Mouse (Mus musculus) embryonic facial prominence, embryonic 11.5 days (tissue): Measurements from ENCODE around the gene Tirap. TPM values are rescaled to one million over a fixed set of nuclear protein-coding genes. Genes with fewer than 3 reads are reported as not detected.
A peak's percentile ranks its signal among the peaks of the same experiment; 100 is the strongest.

Source experiments
- ATAC-seq: fragments of 200-750 bp; cut with Nextera tagmentation; replicated peaks from 2 replicates; pipeline ENCODE4 v1.8.0; 2017; ENCODE audit warnings: low read depth; ENCODE audit not compliant: insufficient number of reproducible peaks, low FRiP score, low TSS enrichment
- DNase-seq: peaks from one replicate; pipeline ENCODE4 v3.0.0-alpha.2; 2015; ENCODE audit warnings: low spot score
- H3K27ac ChIP-seq: fragments of 300-500 bp; sonication (generic); replicated peaks from 2 replicates; pipeline ENCODE4 v1.5.1; 2014; ENCODE audit warnings: mild to moderate bottlenecking, low read depth, low read length, control low read depth
- H3K27me3 ChIP-seq: fragments of 300-500 bp; sonication (generic); 2 replicates; pipeline ENCODE4 v1.6.1; 2014; ENCODE audit warnings: mild to moderate bottlenecking, low read length, moderate library complexity, mixed read lengths; ENCODE audit not compliant: control insufficient read depth, insufficient read depth
- H3K36me3 ChIP-seq: fragments of 300-500 bp; sonication (generic); replicated peaks from 2 replicates; pipeline ENCODE4 v1.6.1; 2014; ENCODE audit warnings: low read depth, mild to moderate bottlenecking, low read length, moderate library complexity, mixed read lengths; ENCODE audit not compliant: control insufficient read depth, insufficient read depth
- H3K4me1 ChIP-seq: fragments of 300-500 bp; sonication (generic); 2 replicates; pipeline ENCODE4 v1.6.1; 2014; ENCODE audit warnings: low read length, mixed read lengths; ENCODE audit not compliant: control insufficient read depth, insufficient read depth
- H3K4me2 ChIP-seq: fragments of 300-500 bp; sonication (generic); 2 replicates; pipeline ENCODE4 v1.6.1; 2014; ENCODE audit warnings: low read depth, mild to moderate bottlenecking, control low read depth, low read length, moderate library complexity
- H3K4me3 ChIP-seq: fragments of 300-500 bp; sonication (generic); 2 replicates; pipeline ENCODE4 v1.5.1; 2014; ENCODE audit warnings: low read depth, low read length, control low read depth
- H3K9ac ChIP-seq: fragments of 300-500 bp; sonication (generic); replicated peaks from 2 replicates; pipeline ENCODE4 v1.6.1; 2014; ENCODE audit warnings: mild to moderate bottlenecking, control low read depth, low read length
- H3K9me3 ChIP-seq: fragments of 300-500 bp; sonication (generic); replicated peaks from 2 replicates; pipeline ENCODE4 v1.6.1; 2016; ENCODE audit warnings: mild to moderate bottlenecking, low read length, inconsistent platforms, mixed read lengths; ENCODE audit not compliant: control insufficient read depth
- WGBS: fragments of 180-500 bp; shearing (Covaris S2); extraction: QIAGEN DNeasy Blood & Tissue Kit; methylation state at CpG from one replicate; pipeline ENCODE4 v1.1.7; 2014; 5-methylcytosine and 5-hydroxymethylcytosine counted together
- polyA plus RNA-seq: library from polyadenylated mRNA; unstranded; fragments of >200 nt; fragmentation: Nextera tagmentation; extraction: Ambion mirVana; gene quantifications from 2 replicates; pipeline ENCODE4 v1.2.1, GENCODE M21; 2014

The Tirap gene
- polyA plus RNA-seq, 1 experiment from 2014 or later = 15.3 TPM

GRCm38 (mm10) chr9:35166144-35166797 lies 33.8 kb downstream of the Tirap start:
- DNase-seq (peak; percentile 74), ATAC-seq (0 out of 2 replicates have a peak, but pooled peaks have one; percentile 68)
- Histone ChIP-seq H3K36me3 (no peaks in the 10 kb centered on the region), H3K4me3 (no peak overlapping the region), H3K27me3 (no peaks in the 10 kb centered on the region), H3K9ac (no peak overlapping the region), H3K4me1 (no peaks in the 10 kb centered on the region), H3K9me3 (no peaks in the 10 kb centered on the region), H3K4me2 (no peak overlapping the region), H3K27ac (no peak overlapping the region)
- WGBS = 18% methylated on average over 3 of the region's 3 CpGs

GRCm38 (mm10) chr9:35164142-35164874 lies 35.8 kb downstream of the Tirap start:
- H3K4me3 ChIP-seq = no peak overlapping the region
- no peak overlapping the region for H3K4me2 ChIP-seq
- DNase-seq (no peak), ATAC-seq (no peak)
- H3K4me1 ChIP-seq = no peaks in the 10 kb centered on the region
- no peaks in the 10 kb centered on the region for H3K36me3 ChIP-seq
- H3K27ac ChIP-seq = no peak overlapping the region
- no peaks in the 10 kb centered on the region for H3K9me3 ChIP-seq
- H3K9ac ChIP-seq = no peak overlapping the region
- H3K27me3 ChIP-seq = no peaks in the 10 kb centered on the region
- WGBS = 81% methylated on average over 5 of the region's 5 CpGs

- H3K4me1 ChIP-seq = no peaks in the 10 kb centered on the region
- no peak overlapping the region for H3K4me2 ChIP-seq
- no peak overlapping the region for H3K27ac ChIP-seq
- H3K36me3 ChIP-seq = no peaks in the 10 kb centered on the region
- no peak for DNase-seq
- H3K27me3 ChIP-seq = no peaks in the 10 kb centered on the region
- no peaks in the 10 kb centered on the region for H3K9me3 ChIP-seq
- no peak overlapping the region for H3K9ac ChIP-seq
- WGBS = 93% methylated on average over 11 of the region's 11 CpGs
- no peak overlapping the region for H3K4me3 ChIP-seq
- no peak for ATAC-seq
Measured at GRCm38 (mm10) chr9:35163011-35163690, 36.9 kb downstream of the Tirap start.

- no peak for ATAC-seq
- Histone ChIP-seq H3K36me3 (no peaks in the 10 kb centered on the region), H3K9me3 (no peaks in the 10 kb centered on the region), H3K27me3 (no peaks in the 10 kb centered on the region), H3K4me1 (no peaks in the 10 kb centered on the region), H3K27ac (no peak overlapping the region), H3K4me2 (no peak overlapping the region), H3K4me3 (no peak overlapping the region), H3K9ac (no peak overlapping the region)
- no peak for DNase-seq
- WGBS = 88% methylated on average over 7 of the region's 7 CpGs
Measured at GRCm38 (mm10) chr9:35161721-35162120, 38.4 kb downstream of the Tirap start.

GRCm38 (mm10) chr9:35160662-35161061 lies 39.4 kb downstream of the Tirap start:
- ATAC-seq (no peak), DNase-seq (no peak)
- Histone ChIP-seq H3K4me3 (no peak overlapping the region), H3K36me3 (no peaks in the 10 kb centered on the region), H3K4me2 (no peak overlapping the region), H3K9me3 (no peaks in the 10 kb centered on the region), H3K27ac (no peak overlapping the region), H3K9ac (no peak overlapping the region), H3K27me3 (no peaks in the 10 kb centered on the region), H3K4me1 (no peaks in the 10 kb centered on the region)
- WGBS = 45% methylated on average over 2 of the region's 2 CpGs

GRCm38 (mm10) chr9:35158477-35158876 lies 41.6 kb downstream of the Tirap start:
- Histone ChIP-seq H3K4me3 (no peak overlapping the region), H3K9me3 (no peaks in the 10 kb centered on the region), H3K4me1 (no peaks in the 10 kb centered on the region), H3K9ac (no peak overlapping the region), H3K27me3 (no peaks in the 10 kb centered on the region), H3K36me3 (no peaks in the 10 kb centered on the region), H3K27ac (no peak overlapping the region), H3K4me2 (no peak overlapping the region)
- no peak for ATAC-seq
- WGBS = 73% methylated on average over 3 of the region's 3 CpGs
- DNase-seq = no peak

- WGBS = 89% methylated on average over 4 of the region's 4 CpGs
- no peak overlapping the region for H3K27ac ChIP-seq
Measured at GRCm38 (mm10) chr9:35156862-35157261, 43.2 kb downstream of the Tirap start.

More at GRCm38 (mm10) chr9:35156862-35157261, 43.2 kb downstream of the Tirap start:
- no peak overlapping the region for H3K4me3 ChIP-seq
- no peaks in the 10 kb centered on the region for H3K4me1 ChIP-seq
- no peaks in the 10 kb centered on the region for H3K9me3 ChIP-seq
- no peak overlapping the region for H3K4me2 ChIP-seq
- no peaks in the 10 kb centered on the region for H3K27me3 ChIP-seq
- no peaks in the 10 kb centered on the region for H3K36me3 ChIP-seq
- DNase-seq (no peak), ATAC-seq (no peak)
- no peak overlapping the region for H3K9ac ChIP-seq
